Mouse (Mus musculus): Measurements from ENCODE around the gene Rwdd1.

GRCm38 (mm10) chr10:34030322-34030721, 10.9 kb upstream of the Rwdd1 start:
- TF ChIP-seq CTCF (IDR thresholded peaks at IDR 0.05; ENCODE audit: control insufficient read depth, insufficient read depth, insufficient read length) (no peak), USF1 (IDR thresholded peaks at IDR 0.05; ENCODE audit: low read depth) (no peak), MYOD1 (IDR thresholded peaks at IDR 0.05; ENCODE audit: control insufficient read depth, insufficient read length, low read depth) (no peak), CEBPB (IDR thresholded peaks at IDR 0.05; ENCODE audit: low read depth) (no peak), MAX (IDR thresholded peaks at IDR 0.05) (no peak)
